Mouse (Mus musculus) forelimb bud, embryonic 11.5 days (tissue): Measurements from ENCODE around the gene Gm20388.

Source experiments
- DNase-seq: peaks from one replicate; pipeline ENCODE4 v3.0.0-alpha.2; 2012; ENCODE audit warnings: low read depth, low spot score

Gene Gm20388

DNA sequence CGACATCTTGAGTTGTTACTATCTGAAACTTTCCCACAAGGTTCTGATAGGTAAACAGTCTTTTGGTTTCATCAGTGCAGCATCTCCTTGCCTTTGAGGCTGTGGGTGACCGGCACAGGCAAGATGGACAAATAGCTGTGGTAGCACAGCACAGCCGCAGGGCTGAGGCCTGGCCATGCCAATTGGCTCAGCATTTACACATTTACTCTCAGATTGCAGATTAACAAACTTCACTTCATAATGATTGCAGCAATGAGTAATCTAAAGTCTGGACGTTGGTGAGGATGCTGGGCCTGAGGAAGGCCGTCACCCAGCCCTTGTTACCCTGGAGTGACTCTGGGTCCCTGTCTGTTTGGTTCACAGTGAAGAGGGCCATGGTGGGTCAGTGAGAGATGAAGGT lies 4332.3 kb downstream of the Gm20388 start:
- DNase-seq = no peak

DNA sequence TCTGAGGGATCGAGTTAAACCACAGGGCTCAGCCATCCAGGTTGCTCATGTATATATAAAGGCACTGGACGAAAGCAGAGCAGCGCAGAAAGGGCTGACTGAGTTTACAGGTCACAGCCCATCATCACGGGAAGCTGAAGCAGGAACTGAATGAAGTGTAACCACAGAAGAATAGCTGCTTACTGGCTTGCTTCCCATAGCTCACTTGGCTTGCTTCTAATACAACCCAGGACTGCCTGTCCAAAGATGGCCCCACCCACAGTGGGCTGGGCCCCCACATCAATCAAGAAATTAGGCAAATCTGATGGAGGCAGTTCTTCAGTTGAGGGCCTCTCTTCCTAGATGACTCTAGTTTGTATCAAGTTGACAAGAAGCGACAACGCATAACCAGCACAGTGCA lies 4336.9 kb downstream of the Gm20388 start:
- no peak for DNase-seq

DNA sequence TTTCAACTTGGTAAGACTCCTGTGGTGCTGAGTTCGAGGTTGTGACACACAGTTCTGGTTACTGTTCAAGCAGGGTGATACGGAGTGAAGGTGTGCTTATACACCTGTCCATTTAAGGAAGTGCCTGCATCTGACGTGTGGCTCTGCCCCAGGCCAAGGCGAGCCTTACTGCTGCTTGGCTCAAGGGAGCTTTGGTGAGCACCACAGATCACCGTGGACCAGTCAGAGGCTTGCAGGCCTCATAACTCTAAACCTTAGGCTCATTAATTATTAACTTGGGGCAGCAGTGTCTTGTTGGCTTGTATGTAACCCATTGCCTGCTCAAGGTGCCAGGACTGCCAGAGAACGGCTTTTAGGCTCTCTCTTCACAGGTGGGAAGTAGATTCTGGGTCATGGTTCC lies 4338.0 kb downstream of the Gm20388 start:
- no peak for DNase-seq

DNA sequence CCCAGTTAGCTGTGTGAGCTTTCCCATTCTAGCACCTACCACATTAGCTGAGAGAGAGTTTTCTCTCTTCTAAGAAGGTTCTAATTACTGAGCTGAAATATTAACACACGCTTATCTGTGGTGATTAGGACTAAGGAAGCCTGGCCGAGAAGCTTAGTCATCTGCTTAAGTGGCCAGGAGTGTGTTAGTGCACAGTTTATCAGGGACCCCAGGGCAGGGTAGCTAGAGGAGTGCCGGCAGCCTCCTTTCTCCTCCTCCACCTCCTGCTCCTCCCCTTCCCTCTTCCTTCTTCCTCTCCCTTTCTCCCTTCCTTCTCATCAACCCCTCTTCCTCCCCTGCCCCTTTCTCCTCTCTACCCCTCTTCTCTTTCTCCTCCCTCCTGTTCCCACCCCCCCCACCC lies 4339.6 kb downstream of the Gm20388 start:
- DNase-seq = no peak

DNA sequence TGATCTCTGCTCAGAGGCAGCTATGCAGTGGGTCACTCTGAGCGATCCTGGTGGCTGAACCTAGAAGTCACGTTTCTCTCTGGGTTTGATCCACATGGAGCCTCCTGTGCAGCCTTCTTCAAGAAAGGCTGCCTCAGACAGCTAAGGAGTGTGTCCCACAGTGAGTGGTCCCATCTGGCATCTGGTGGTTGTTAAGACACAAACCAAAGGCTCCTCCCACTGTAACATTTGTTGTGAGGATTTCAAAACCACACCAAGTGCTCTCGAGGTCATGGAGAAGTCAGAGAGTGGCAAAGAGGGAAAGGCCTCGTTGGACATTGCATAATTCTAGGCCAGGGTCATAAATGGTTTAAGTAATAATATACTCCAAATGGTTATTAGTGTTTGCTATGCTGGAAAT lies 4340.1 kb downstream of the Gm20388 start:
- peak; percentile 33 for DNase-seq

DNA sequence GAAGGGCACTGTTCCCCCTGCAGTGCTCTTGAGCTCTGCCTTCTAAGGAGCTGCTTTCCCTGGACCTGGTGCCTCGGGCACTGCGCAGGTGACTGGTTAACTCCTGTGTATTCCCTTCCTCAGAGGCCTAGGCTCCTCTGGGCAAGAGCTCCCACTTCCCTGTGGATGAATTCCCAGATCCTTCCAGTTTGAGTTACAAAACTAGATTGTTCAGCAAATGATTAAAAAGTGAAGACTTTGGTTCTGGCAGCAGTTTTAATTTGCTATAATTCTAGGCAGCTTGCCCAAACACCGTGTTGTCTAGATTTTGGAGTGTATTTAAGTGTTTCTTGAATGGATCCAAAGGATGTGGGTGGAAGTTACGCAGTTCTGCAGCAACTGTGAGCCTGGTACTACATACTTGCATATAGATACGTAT lies 4341.9 kb downstream of the Gm20388 start:
- no peak for DNase-seq

DNA sequence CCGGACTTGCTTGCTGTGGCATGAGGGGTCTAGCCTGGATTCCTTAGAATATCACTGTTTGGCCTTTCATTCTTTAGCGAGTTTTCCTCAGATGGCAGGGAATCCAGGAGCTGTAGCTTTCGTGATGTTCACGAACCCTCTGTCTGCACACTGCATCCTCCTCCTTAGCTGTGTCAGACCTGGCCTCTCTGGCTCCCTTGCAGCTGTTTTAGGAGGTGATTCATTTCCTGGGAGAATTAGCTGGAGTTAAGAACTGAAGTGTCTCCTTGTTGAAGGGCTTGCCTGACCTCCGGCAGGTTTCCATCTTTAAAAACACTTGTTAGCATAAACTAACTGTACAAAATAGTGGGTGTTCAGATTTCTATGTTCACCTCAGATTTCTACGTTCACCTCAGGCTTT lies 4343.3 kb downstream of the Gm20388 start:
- DNase-seq = no peak

DNA sequence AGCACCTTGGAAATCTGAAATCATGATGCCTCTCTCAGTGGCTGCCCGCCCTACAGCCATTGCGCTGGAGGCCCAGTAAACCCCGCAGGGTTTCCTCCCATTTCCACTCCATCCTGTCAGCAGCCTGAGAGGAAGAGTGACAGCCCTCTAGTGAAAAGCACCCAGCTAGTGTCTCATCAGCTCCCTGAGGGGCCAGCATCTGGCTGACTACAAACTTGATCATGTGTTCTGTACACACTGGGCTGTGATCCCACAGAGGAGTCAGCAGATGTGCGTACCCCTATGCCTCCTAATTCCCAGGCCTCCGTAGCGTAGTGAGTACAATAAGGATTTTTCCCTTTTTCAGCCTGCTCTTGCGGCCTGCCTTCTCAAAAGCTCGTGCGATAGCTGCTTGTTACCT lies 4346.2 kb downstream of the Gm20388 start:
- DNase-seq = no peak

DNA sequence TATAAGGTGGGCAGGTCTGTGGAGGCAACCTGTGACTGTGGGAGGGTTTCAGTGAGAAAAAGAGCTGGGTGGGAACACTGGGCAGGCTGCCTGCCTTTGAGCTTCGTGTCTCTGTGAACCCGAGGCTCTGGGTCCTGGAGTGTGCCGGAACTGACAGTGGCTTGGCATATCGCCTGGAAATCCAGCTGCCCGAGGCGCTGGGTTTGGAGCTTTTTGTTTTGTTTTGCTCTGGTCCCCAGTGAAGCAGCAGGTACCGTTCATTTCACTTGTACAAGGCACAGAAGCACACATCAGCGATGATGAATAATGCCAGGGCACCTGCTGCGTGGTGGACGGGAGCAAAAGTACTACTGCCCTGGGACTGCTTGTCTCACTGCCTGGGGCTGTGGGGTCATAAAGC lies 4346.7 kb downstream of the Gm20388 start:
- DNase-seq = no peak

DNA sequence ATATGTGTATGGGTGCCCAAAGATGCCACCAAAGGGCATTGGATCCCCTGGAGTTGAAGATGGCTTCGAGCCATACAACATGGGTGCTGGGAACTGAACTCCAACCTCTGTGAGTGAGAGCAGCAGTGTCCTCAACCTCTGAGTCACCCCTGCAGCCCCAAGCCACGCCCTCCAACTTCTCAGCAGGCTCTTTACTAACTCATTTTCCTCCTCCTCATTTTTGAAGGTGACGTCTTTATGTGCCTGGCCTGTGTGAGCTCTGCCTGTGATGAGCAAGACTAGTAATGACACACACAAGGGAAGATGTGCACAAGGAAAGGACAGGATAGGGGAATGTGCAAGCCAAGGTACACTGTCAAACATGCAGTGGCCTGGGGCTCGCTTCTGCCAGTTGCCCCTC lies 4348.5 kb downstream of the Gm20388 start:
- DNase-seq = no peak

DNA sequence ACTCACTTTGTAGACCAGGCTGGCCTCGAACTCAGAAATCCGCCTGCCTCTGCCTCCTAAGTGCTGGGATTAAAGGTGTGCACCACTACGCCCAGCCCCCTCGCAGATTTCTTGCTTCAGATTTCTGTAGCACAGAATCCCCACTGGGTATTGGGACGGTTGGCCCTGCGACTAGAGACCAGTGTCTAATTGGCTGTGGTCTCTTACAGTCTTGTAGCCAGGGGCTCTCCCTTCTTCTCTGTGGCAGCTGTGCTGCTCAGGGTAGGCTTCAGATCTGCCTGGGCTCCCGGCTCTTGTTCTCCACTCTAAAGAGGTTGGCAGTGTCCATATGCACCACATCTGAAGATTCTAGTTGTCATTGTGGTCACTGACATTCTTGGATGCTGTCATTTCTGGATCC lies 4349.3 kb downstream of the Gm20388 start:
- no peak for DNase-seq

DNA sequence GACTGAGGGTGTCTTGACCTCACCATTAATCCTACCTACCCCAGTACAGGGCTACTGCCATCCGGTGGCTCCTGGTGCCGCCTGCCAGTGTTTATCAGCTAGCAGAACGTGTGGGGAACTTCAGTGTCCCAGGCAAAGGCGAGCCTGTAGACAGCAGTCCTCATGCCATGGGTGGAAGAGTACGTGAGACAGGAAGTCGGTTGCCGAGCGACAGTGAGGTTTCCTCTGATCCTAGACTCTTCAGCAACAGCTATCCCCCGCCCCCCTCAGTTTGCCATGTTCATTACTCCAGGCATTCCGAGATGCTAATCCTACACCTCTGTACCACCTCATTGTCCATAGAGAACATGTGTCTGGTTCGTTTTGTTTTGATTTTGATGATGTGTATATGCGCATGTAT lies 4349.7 kb downstream of the Gm20388 start:
- DNase-seq = no peak

DNA sequence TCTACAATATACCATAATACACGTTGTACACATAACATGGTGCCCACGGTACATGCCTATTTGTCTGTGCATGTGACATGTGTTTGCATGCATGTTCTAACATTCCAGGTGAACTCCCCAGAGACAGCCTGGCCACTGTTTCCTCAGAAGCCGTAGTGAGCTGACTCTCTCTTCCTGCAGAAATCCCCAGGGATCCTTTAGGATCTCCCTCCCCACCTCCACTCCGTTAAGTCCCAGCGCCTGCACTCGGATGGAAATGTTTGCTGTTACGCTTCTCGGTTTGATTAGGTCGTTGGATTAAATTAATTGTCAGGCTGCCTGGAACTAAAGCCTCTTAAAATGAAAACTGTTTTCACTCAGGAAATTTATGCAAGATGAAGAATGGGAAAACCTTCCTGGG lies 4352.4 kb downstream of the Gm20388 start:
- DNase-seq = no peak

DNA sequence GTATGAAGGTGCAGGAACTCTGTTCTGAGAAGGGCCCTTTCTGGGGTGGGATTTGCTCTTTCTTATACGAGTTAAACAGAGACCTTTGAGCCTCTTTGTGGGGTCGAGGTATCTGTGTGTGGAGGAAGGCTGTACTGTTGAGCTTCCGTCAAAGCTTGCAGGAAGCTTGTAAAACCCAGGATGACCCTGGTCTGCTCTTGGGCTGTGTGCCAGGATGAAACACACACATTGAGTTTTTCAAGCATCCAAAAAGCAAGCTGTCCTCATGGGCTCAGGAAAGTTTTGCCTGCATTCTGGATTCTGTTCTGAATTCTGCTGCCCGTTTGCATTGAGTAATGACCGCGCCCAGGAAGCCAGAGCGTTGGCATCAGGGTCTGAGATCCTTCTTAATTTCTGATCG lies 4353.4 kb downstream of the Gm20388 start:
- no peak for DNase-seq

DNA sequence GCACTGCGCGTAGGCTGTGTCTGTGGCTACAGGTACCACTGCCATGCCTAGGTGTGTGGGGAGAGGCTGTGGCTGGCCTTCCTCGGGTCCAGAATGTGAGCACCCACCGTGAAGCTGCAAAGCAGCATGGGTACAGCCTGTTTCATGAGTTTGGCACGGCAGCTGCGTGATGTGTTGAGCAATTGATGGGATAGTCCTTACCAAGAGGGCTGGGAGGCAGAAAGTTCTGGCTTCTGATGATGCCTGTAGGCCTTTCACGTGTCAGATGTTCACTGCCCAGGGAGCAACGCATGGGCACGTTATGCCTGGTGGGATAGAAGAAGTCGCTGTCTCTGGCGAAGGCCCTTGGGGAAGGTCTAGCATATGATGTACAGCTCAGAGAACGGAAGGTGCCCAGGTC lies 4354.0 kb downstream of the Gm20388 start:
- DNase-seq = no peak

DNA sequence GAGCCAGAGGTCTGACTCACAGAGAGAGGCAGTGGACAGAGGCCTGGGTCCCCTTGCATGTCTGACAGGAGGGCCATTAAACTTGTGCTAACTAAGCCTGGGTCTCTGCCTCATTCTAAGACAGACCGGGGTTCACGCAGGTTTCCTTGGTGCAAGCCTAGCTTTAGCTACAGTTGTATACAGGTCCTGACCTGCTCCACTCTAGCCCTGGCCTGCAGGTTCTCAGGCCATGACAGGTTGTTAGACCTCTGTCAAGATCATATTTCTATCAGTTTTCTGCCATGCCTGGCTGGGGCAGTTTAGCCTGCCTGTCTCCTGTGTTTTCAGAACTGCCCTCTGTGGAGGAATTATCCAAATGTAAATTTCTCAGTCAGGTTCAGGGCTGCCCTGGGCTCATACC lies 4354.5 kb downstream of the Gm20388 start:
- DNase-seq = no peak

DNA sequence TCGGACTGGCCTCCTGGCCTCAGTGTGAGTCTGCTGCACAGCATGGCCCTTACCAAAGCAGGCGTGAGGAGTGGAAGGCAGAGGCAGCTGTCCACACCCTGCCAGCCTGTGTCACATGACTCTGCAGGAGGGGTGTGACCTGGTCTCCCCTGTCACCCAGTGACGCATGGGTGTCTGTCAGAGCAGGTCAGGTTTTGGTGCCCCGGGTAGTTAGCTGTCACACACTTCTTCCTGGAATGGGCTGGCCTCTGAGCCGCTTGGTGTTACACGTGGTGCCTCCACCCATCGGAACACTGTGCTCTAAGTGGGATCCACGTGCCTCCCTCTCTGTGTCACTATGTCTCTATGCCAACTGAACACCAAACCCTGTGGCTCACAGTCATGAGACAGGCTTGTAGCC lies 4355.2 kb downstream of the Gm20388 start:
- DNase-seq = no peak

DNA sequence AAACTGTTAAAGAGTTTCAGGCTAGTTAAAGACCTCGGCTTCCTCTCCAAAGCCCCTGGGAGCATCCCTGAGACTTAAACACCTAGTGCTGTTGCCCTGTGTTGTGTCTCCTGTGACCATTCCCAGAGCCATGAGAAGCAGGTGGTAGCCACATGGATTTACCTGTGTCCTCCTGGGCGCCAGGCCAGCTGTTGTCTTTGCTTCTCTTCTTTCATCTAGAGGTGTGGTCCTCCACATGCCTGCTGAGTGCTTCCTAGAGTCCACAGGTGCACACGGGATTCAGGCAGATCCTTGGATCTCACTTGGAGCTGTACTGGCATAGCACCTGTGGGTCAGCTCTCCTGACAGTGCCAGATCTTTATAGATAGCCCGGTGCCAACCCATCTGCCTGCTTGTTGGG lies 4356.6 kb downstream of the Gm20388 start:
- no peak for DNase-seq

DNA sequence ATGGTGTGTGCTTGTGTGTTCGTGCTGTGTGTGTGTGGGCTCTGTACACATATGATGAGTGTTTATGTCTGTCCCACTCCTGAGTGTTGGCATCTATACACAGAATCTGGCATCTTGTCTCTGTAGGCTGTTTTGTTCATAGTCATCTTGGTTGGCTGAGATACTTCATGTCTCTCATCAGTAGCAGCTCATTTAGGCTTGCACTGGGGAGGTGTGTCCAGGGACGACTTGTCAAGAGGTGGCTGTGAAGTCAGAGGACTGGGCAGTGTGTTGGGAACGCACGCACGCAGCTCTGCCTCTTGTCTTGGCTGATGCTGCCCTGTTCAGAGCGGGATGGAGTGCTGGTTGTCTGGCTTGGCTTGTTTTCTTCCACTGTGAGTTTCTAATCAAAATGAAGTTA lies 4359.9 kb downstream of the Gm20388 start:
- DNase-seq = no peak

DNA sequence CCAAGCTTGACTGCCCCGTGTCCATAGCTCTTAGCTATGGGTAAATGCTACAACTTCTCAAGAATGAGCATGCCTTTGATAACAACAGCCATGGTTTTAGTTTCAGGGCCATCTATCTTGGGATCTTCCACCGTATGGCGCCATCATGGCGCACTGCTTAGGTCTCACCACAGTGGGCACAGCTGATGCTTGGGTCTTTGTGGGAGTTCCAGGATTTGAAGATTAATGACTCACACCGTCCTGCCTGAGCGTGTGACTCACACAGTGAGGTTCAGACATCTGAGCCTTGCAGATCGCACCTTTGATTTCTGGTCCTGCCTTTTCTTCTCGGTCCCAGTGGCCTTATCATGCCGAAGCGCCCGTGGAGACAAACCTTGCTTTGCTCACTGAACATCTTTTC lies 4360.3 kb downstream of the Gm20388 start:
- no peak for DNase-seq

DNA sequence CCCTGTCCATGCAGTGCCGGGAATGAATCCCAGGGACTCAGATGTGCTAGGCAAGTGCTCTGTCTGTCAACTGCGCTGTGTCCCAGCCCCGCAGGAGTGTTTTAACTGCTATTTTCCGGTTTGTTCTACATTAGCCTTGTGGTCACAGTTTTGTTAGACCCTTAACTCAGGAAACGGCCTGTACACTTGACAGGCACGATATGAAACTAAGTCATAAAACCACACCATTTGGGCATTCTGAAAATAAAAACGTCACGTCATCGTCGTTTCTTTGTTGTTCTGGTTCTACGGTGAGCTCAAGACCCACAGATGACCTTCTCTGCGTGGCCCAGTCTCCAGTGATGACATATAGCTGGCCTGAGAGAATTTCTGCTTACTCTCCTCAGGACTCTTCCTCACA lies 4360.9 kb downstream of the Gm20388 start:
- no peak for DNase-seq

DNA sequence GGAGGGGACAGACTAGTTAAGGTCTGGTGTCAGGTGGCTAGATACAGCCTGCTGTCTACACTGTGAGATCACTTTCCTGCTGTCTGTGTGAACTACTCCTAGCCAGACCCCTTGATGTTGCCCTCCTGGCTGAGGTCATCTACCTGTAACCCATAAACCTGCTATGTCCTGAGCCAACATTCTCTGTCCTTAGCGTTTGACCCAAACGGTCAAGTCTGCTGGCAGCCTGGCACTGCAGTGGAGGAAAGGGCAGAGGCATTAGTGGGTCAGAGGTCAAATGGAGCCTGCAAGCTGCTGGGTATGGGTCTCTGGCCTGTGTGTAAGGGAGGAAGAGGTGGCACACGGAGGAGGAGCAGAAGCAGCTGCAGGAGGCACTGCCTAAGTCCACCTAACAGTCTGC lies 4362.2 kb downstream of the Gm20388 start:
- DNase-seq = no peak

DNA sequence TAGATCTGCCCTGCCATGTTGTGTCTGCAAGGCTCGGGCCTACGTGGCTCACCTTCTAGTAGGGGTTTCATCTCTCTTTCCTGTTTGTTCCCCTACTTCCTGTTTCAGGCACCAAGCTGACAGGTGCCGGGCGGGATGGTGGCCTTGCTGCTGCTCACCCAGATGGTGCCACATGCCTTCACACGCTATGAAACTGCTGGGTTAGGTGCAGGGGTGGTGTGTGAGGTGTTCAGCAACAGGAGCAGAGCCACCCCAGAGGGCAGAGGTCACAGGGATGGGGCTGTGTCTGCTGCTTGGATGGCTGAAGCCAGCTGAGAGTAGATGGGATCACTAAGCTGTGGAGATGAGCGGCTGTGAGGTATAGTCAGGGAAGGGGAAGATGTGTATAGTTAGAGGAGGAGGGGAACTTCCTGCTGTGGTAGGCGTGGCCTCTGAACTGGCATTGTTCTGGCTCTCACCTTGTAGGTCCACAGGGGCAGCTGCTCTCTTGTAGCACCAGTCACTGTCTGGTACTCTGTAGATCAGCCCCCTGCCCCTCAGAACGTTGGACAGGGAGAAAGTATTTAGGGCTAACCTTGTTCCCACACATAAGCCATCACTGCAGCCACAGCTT lies 4363.1 kb downstream of the Gm20388 start:
- DNase-seq = no peak

DNA sequence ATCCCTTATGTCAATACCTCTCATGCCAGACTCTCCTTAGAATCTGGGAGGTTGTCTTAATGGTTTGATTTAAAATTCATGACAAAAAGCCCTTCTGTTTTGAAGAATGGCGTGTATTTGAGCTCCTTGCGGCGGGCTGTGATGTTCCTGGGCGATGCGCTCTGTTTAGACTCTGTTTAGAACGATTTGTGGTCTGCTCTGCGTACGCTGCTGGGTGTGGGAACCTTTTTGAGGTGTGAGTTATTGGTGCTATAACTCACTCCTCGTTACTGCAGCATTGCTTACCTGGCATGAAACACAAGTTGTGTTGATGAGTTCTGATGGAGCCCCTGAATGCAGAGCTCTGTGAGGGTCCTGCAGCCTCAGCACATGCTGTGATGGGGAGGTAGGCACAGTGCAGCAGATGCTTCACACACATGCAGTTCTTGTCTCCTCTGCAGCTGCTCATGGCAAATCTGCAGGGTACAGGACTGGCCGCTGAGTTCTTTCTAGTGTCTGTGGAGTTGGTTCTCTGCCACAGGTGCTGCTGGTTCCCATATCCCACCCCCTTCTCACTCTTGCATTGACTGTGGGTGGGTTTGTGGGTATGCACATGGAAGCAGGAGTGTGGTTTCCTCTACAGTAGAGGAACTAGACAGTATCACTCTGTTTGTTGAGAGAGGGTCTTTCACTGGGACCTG lies 4363.9 kb downstream of the Gm20388 start:
- no peak for DNase-seq
